Mouse (Mus musculus) urinary bladder, postnatal 10 days (tissue): ENCODE results near the gene Olfr1106.

Experiments used
- DNase-seq: peaks from one replicate; pipeline ENCODE4 v3.0.0; 2022; ENCODE audit warnings: low spot score

The Olfr1106 gene

DNA sequence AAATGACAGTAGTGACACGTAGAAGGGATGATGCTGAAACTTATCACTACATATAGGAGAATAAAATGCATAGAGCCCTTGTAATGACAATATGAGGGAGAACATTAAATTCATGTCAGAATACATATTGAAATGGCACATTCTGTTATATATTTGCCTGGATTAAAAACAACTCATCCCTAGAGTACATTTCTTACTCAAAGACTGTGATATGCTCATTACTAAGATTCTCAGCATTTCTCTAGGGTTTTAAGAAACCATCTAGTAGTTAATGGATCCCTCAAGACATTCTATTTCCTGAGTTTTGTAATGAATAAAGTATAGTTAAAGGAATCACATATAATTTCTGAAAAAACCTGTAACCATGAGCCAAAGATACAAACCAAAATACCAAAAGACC, at the start of gene Olfr1106:
Olfr1106 (minus strand) TSS at position 101 of the 400 bp plus-strand sequence.
- no peak for DNase-seq

DNA sequence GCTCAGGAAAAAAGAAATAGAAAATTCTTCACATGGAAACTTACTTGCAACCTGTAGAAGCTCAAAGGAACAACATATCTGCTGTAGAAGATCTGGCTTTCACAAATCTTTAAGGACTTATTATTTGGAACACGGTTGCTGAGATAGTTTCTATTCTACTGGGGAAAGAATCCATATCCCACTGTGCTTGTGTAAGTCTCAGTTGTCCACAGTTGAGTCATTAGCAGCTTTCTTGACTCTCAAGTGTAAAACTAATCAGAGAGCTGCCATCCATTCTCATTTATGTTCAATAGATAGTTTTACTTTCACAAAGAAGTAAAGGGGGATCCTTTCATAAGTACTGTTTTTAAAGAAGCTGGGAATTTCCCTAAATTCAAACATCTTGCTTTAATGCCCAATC, 43.8 kb upstream of the Olfr1106 start, which contains the start of gene Olfr1109:
Olfr1109 (minus strand) TSS at position 101 of the 400 bp plus-strand sequence.
- no peak for DNase-seq

DNA sequence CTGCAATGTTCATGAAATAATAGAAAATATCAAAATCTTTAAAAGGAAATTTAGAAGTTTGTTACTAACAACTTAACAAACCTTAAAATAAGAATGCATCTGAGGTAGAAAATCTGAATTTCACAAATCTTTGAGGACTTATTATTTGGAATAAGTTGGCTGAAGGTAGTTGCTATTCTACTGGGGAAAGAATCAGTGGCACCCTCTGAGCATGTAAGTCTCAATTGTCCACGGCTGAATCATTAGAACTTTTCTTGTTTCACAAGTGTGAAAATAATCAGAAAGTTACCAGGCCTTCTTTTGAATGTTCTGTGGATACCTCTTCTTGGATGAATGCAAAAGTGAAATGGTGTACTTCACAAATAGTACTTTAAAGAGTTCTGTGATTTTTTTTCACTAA, 23.6 kb upstream of the Olfr1106 start, which contains the start of gene Olfr1107:
Olfr1107 (minus strand) TSS at position 101 of the 400 bp plus-strand sequence.
- DNase-seq: no peak

DNA sequence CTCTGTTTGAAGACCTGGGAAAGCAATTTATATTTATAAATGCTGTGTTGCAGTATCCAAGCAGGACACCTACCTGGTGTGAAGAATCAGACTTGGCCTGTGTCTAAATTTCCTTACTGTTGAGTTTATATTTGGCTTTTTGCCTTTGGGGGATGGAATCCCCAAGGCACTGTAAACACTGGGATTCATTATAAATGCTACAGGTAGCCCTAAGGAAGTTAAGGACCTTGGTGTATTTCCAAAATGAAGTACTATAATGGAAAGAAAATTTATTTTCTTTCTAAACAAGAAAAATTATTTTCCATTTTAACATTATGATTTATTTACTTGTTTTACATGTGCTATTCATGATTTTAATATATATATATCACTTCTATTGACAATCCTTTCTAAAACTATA, 15.6 kb downstream of the Olfr1106 start, which contains the start of gene Olfr1105:
Olfr1105 (minus strand) TSS at position 101 of the 400 bp plus-strand sequence.
- DNase-seq: no peak

DNA sequence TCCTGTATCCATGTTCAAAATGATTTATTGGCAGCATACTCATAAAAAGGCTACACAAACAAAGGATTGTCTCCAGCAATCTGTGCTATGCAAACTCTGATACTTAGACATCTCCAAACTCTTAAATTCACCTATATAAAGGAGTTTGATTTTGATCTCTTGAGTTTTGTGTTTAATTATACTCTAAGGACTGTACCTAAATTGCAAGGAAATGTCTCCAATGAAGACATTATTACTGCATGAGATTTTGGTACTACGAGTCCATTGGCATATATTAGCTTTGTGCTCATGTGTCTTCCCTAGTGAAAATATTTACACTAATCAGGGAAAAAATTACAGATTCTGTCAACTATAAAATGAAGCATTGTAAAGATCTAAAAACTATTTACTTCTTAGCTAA, 25.1 kb downstream of the Olfr1106 start, which contains the start of gene Olfr1104:
Olfr1104 (minus strand) TSS at position 101 of the 400 bp plus-strand sequence.
- DNase-seq: no peak

DNA sequence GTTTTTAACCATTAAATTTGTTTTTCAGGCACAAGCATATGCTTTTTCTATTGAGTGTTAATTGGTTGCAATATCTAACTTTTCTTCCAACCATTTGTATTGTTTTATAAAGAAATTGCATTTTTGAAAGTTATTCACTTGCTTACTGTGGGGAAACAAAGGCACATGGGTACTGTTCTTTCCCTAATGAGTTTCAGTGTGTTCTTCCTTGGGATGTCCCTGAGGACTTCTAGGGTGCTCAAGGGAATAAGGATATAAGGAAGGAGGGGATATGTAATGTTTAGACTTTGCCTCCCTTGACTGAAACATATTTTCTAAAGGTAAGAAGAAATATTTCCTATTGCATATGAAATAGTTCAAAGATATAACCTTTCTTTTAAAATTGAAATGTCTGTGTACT, 54.0 kb downstream of the Olfr1106 start, which contains the start of gene Olfr1102:
Olfr1102 (plus strand) TSS at position 301 of the 400 bp plus-strand sequence.
- no peak for DNase-seq
